Mouse (Mus musculus) limb, embryonic 12.5 days (tissue): ENCODE data around the gene Klhdc3. TPM values are rescaled to one million over a fixed set of nuclear protein-coding genes. Genes with fewer than 3 reads are reported as not detected.

Source experiments
- ATAC-seq: fragments of 200-750 bp; cut with Nextera tagmentation; 2 replicates; pipeline ENCODE4 v1.8.0; 2017; ENCODE audit warnings: low read depth, moderate TSS enrichment; ENCODE audit not compliant: insufficient number of reproducible peaks, insufficient read depth, low FRiP score, low TSS enrichment
- H3K27ac ChIP-seq: fragments of 300-500 bp; sonication (generic); 2 replicates; pipeline ENCODE4 v1.5.1; 2016; ENCODE audit warnings: mild to moderate bottlenecking, moderate library complexity
- H3K27me3 ChIP-seq: fragments of 300-500 bp; sonication (generic); 2 replicates; pipeline ENCODE4 v1.6.1; 2016; ENCODE audit warnings: mild to moderate bottlenecking, moderate library complexity
- H3K36me3 ChIP-seq: fragments of 300-500 bp; sonication (generic); 2 replicates; pipeline ENCODE4 v1.6.1; 2016; ENCODE audit warnings: mild to moderate bottlenecking, moderate library complexity
- H3K4me1 ChIP-seq: fragments of 300-500 bp; sonication (generic); replicated peaks from 2 replicates; pipeline ENCODE4 v1.6.1; 2016
- H3K4me2 ChIP-seq: fragments of 300-500 bp; sonication (generic); 2 replicates; pipeline ENCODE4 v1.6.1; 2016; ENCODE audit warnings: mild to moderate bottlenecking, moderate library complexity
- H3K4me3 ChIP-seq: fragments of 300-500 bp; sonication (generic); replicated peaks from 2 replicates; pipeline ENCODE4 v1.5.1; 2016; ENCODE audit warnings: mild to moderate bottlenecking
- H3K9ac ChIP-seq: fragments of 300-500 bp; sonication (generic); replicated peaks from 2 replicates; pipeline ENCODE4 v1.6.1; 2016; ENCODE audit warnings: mild to moderate bottlenecking, moderate library complexity
- H3K9me3 ChIP-seq: fragments of 300-500 bp; sonication (generic); 2 replicates; pipeline ENCODE4 v1.6.1; 2016; ENCODE audit warnings: mild to moderate bottlenecking, moderate library complexity
- WGBS: fragments of 180-500 bp; shearing (Covaris S2); methylation state at CpG from one replicate; pipeline ENCODE4 v1.1.7; 2016; 5-methylcytosine and 5-hydroxymethylcytosine counted together
- polyA plus RNA-seq: library from polyadenylated mRNA; unstranded; fragments of >200 nt; fragmentation: Nextera tagmentation; extraction: Ambion mirVana; gene quantifications from 2 replicates; pipeline ENCODE4 v1.2.1, GENCODE M21; 2016

Klhdc3 gene
- polyA plus RNA-seq, 1 experiment from 2014 or later = 122 TPM

DNA sequence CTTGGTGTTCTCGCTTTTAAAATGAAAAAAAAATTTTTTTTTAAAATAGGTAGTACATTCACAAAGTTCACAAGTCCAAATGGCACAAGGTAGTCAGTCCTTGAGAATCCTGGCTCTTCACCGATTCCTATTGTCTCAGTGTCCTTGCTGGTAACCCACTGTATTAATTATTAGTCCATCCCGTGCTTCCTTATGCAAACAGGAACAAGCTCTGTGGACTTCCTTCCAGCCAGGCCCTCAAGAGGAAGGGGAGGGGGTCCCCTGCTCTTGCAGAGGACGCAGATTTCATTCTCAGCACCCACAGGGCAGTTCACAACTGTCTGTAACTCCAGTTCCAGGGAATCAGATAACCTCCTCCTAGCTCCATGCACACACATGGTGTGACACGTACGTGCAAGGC, 24.7 kb downstream of the Klhdc3 start:
- Histone ChIP-seq H3K4me3 (no peak overlapping the region), H3K9me3 (0 out of 2 replicates have a peak, but pooled peaks cover 4% of the 10 kb centered on the region), H3K4me2 (no peak overlapping the region), H3K4me1 (peaks cover 18% of the 10 kb centered on the region), H3K27ac (no peak overlapping the region), H3K36me3 (peaks cover 88% of the 10 kb centered on the region), H3K27me3 (no peaks in the 10 kb centered on the region), H3K9ac (no peak overlapping the region)
- no peak for ATAC-seq
- 70% methylated on average over 6 of the region's 6 CpGs for WGBS

DNA sequence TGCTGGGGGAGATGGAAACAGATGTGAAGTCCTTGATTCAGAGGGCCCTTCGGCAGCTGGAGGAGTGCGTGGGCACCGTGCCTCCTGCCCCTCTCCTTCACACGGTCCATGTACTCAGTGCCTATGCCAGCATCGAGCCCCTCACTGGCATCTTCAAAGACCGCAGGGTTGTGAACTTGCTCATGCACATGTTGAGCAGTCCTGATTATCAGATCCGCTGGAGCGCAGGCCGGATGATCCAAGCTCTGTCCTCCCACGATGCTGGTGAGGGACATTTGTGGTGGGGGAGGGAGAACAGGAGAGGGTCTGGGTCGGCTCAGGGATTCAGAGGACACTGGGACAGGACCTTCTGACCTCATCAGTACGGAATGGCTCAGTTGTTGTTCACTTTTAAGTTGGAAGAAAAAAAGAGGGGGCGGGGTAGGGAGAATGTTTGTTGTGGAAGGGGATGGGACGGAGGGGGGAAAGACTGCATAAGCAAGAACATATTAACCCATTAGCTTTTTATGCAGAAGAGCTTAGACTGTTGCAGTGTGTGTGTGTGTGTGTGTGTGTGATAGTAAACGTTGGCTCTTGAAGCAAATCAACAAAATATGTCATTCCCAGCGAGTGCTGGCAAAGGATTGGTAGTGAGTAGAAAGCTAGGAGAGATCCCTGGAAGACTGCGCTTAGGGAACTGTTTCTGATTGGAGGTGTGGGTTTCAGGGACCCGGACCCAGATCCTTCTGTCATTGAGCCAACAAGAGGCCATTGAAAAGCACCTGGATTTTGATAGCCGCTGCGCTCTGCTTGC, 28.8 kb downstream of the Klhdc3 start:
- Histone ChIP-seq H3K9ac (peak overlapping the region; percentile 94), H3K4me1 (peaks cover 30% of the 10 kb centered on the region), H3K27me3 (no peaks in the 10 kb centered on the region), H3K4me3 (peak overlapping the region; percentile 70), H3K36me3 (peaks cover 57% of the 10 kb centered on the region), H3K4me2 (peak overlapping the region; percentile 87), H3K27ac (no peak overlapping the region), H3K9me3 (0 out of 2 replicates have a peak, but pooled peaks cover 4% of the 10 kb centered on the region)
- 70% methylated on average over 20 of the region's 20 CpGs for WGBS
- no peak for ATAC-seq

DNA sequence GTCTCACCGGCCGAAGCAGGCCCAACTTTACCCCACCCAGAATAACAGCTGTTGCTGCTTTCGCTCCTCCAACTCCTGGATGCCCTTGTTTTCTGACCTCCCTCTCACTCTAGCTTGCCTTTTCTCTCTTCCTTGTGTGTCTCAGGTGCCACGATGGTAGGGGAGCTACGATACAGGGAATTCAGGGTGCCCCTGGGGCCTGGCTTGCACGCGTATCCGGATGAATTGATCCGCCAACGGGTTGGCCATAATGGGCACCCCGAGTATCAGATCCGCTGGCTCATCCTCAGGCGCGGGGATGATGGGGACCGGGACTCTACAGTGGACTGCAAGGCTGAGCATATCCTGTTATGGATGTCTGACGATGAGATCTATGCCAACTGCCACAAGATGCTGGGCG, 29.4 kb downstream of the Klhdc3 start:
- Histone ChIP-seq H3K4me2 (peak overlapping the region; percentile 87), H3K9ac (peak overlapping the region; percentile 94)

DNA sequence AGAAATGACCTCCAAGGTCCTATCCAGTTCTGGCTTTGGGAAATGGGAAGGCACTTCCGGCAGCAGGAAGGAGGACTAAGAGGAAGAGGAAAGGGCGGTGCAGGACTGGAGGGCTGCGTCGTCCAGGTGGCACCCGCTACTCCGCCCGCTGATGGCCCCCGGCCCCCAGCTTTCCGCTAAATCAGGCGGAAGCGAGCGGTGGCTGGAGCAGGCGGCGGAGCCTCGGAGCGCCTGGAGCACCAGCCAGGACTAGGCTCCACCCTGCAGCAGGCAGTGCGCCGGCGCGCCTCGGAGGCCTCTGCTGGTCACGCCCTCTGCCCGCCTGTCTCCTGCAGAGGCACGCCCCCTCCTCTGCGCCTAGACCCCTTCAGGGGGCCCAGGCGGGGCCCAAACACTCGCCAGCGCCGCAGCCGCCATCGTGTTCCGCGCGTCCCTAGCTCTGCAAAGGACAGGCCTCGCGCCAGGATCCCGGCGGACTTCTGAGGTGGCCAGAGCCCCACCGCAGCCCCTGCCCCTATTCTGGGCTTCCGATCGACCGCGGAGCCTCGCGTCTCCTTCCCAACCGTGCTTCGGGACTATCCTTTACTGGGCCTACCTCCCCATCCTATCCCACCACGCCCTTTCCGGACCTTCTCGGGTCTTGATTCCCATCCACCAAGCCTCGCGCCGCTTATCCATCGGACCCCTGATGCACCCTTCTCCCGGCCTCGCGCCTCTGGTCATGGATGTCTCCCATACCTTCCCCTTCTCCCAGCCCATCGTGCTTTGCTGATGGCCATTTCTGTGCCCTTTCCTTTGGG, 30.3 kb downstream of the Klhdc3 start, which contains the start of gene Cul7:
Gene Cul7, plus strand, starts transcription at position 106 of the 800 bp plus-strand sequence.
- peak within 1 kb of the TSS; percentile 70 for H3K4me3 ChIP-seq
- H3K9ac ChIP-seq = peak within 1 kb of the TSS; percentile 94
- peak; percentile 94 for ATAC-seq
- H3K9me3 ChIP-seq = 0 out of 2 replicates have a peak, but pooled peaks cover 4% of the 10 kb centered on the region
- peaks cover 42% of the 10 kb centered on the region for H3K36me3 ChIP-seq
- peak within 1 kb of the TSS; percentile 87 for H3K4me2 ChIP-seq
- H3K27ac ChIP-seq = peak within 1 kb of the TSS; percentile 95
- no peaks in the 10 kb centered on the region for H3K27me3 ChIP-seq
- H3K4me1 ChIP-seq = peaks cover 36% of the 10 kb centered on the region
- under 1% methylated on average over 50 of the region's 58 CpGs for WGBS

More for the DNA sequence above, 29.4 kb downstream of the Klhdc3 start:
- ATAC-seq = no peak
- H3K36me3 ChIP-seq = peaks cover 51% of the 10 kb centered on the region
- 0 out of 2 replicates have a peak, but pooled peaks cover 4% of the 10 kb centered on the region for H3K9me3 ChIP-seq
- no peaks in the 10 kb centered on the region for H3K27me3 ChIP-seq
- peak overlapping the region; percentile 70 for H3K4me3 ChIP-seq
- peak overlapping the region; percentile 95; the same call in 1 of the 2 replicates for H3K27ac ChIP-seq
- H3K4me1 ChIP-seq = peaks cover 35% of the 10 kb centered on the region
- 80% methylated on average over 17 of the region's 17 CpGs for WGBS

DNA sequence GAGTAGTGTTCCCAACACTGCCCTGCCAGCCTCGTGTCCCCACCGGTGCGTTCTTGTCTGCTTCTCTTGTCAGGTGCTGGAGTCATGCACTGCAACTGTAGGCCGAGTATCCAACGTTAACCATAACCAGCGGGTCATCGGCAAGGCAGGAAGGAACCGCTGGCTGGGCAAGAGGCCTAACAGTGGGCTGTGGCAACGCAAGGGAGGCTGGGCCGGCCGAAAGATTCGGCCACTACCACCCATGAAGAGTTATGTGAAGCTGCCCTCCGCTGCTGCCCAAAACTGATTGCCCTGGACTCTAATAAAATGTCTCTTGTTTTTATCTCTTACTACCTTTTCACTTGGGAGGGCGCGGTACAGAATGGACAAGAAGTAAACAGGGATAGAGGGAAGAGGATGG, 30.9 kb downstream of the Klhdc3 start:
- peak overlapping the region; percentile 70 for H3K4me3 ChIP-seq
- no peak for ATAC-seq
- 35% methylated on average over 15 of the region's 15 CpGs for WGBS
- H3K4me1 ChIP-seq = peaks cover 42% of the 10 kb centered on the region
- peak overlapping the region; percentile 95 for H3K27ac ChIP-seq
- H3K9ac ChIP-seq = peak overlapping the region; percentile 94; the same call in 1 of the 2 replicates
- peaks cover 37% of the 10 kb centered on the region for H3K36me3 ChIP-seq
- H3K9me3 ChIP-seq = 0 out of 2 replicates have a peak, but pooled peaks cover 3% of the 10 kb centered on the region
- H3K27me3 ChIP-seq = no peaks in the 10 kb centered on the region
- peak overlapping the region; percentile 87 for H3K4me2 ChIP-seq

DNA sequence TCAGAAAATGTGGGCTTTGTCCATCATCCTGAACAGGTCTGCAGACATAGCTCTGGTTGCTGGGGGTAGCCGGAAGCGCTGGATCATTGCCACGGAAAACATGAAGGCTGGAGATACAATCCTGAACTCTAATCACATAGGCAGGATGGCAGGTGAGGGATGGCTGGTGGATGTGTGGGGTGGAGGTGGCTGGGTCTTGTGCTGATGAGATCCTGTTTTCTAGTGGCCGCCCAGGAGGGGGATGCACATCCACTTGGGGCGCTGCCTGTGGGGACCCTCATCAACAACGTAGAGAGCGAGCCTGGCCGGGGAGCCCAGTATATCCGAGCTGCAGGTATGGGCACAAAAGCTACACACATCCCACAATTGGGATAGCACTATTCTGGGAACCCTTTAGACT, 32.3 kb downstream of the Klhdc3 start:
- H3K9ac ChIP-seq = no peak overlapping the region
- 94% methylated on average over 9 of the region's 9 CpGs for WGBS
- H3K36me3 ChIP-seq = peaks cover 24% of the 10 kb centered on the region
- no peak overlapping the region for H3K27ac ChIP-seq
- no peak overlapping the region for H3K4me2 ChIP-seq
- H3K27me3 ChIP-seq = no peaks in the 10 kb centered on the region
- H3K4me1 ChIP-seq = peaks cover 50% of the 10 kb centered on the region
- ATAC-seq = no peak
- H3K4me3 ChIP-seq = no peak overlapping the region
- H3K9me3 ChIP-seq = no peaks in the 10 kb centered on the region

DNA sequence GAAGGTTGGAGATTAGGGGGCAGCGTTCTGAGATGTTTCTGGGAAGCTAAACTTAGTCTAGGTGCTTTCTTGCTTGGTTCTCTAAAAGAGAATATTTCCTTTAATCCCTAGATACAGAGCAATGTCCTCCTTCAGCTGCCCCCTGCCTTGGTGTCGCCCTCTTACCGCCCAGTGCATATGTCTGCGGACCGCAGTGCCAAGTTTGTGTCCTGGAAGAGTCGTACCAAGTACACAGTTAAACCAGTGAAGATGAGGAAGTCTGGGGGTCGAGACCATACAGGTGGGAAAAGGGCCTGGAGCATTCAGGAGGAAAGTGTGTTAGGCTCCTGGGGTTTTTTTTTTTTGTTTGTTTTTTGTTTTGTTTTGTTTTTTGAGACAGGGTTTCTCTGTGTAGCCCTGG, 33.4 kb downstream of the Klhdc3 start:
- no peak for ATAC-seq
- Histone ChIP-seq H3K9ac (no peak overlapping the region), H3K9me3 (no peaks in the 10 kb centered on the region), H3K4me2 (peak overlapping the region; percentile 90; the same call in 1 of the 2 replicates), H3K4me1 (peaks cover 44% of the 10 kb centered on the region), H3K27ac (no peak overlapping the region), H3K4me3 (no peak overlapping the region), H3K27me3 (no peaks in the 10 kb centered on the region), H3K36me3 (peaks cover 20% of the 10 kb centered on the region)
- WGBS = 95% methylated on average over 7 of the region's 7 CpGs

DNA sequence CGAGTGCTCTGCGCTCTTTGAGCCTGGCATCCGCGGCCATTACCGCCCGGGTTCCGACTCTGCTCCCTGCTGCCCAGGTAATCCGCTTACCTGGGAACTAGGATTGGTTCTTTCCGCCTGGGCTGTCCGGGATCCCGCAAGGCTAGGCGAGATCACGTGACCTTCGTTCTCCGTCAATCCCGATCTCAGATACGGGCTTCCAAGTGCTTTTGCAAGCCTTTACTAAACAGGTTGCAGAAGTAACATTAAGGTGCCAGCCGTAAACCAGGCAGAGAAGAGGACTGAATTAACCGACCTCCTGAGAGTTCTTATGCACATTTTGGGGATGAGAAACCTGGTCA, 34.4 kb downstream of the Klhdc3 start:
- H3K9ac ChIP-seq = peak overlapping the region; percentile 70
- no peaks in the 10 kb centered on the region for H3K27me3 ChIP-seq
- peaks cover 28% of the 10 kb centered on the region for H3K36me3 ChIP-seq
- H3K4me3 ChIP-seq = peak overlapping the region; percentile 77
- ATAC-seq = no peak
- H3K27ac ChIP-seq = peak overlapping the region; percentile 79
- H3K4me1 ChIP-seq = peaks cover 34% of the 10 kb centered on the region
- no peaks in the 10 kb centered on the region for H3K9me3 ChIP-seq
- WGBS = under 1% methylated on average over 19 of the region's 19 CpGs
- peak overlapping the region; percentile 90 for H3K4me2 ChIP-seq

DNA sequence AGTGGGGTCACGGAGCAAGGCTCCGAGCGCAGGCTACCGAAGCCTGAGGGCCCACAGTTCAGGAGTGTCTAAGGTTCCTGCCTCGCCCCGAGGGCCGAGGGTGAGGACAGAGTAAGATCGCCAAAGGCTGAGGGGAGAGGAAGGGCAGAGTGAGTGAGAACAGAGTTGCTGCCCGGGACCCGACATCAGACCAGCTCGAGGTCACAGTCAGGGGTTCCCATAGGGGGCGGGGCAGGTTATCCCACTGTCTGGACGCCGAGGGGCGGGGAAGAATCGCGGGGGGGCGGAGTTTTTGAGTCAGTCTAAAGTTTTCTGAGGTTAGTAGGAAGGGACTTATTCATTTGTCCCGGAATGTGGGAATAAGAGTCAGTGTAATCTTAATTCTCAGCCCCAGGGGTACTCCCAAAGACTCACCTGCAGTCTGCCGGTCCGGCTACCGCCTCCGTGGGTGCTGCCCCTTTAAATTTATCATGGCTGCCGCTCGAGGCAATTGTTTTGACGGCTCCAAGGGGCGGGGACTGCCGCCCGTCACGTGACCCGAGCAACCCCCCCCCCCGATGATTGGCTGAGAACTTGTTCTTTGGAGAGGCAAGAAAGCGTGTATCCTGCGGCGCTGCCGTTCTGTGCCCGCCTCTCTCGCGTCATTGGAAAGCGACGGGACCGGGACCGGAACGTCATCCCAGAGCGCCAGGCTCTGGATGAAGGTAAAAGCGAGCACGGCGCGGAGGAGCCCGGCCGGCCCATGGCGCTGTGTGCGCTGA, 35.0 kb downstream of the Klhdc3 start, which contains the start of the genes Klc4 and Mrpl2:
Gene Klc4, minus strand, starts transcription at position 462 of the 761 bp plus-strand sequence.
Gene Mrpl2, plus strand, starts transcription at position 669 of the 761 bp plus-strand sequence.
- under 1% methylated on average over 53 of the region's 53 CpGs for WGBS
- Histone ChIP-seq H3K4me1 (peaks cover 29% of the 10 kb centered on the region), H3K9ac (peak within 1 kb of the TSS; percentile 70)

DNA sequence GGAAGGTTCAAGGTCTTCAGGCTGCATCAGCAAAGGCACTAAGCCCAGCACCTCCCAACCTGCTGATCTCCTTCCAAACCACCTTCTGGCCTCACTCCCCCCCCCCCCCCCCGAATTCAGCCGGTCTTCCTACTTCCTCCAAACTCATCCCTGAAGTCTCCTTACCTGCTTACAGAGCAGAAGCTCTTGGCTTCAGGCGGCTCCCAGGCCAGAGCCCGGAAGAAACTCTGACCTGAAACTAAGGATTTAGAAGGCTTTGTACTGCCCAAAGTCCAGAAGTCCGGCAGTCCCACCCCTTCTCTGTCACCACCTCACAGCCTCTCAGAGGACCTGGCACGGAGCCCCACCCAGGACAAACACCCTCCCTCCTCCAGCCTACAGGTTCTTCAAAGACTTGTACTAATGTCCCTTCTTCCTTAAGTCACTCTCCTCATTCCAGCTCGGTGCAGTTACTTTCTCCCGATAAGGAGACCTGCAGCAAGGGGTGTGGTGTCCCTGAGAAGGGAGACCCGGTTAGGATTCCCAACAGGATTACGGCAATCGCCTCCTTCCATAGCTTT, 35.7 kb downstream of the Klhdc3 start:
- WGBS = 14% methylated on average over 10 of the region's 11 CpGs
- peak overlapping the region; percentile 77 for H3K4me3 ChIP-seq
- no peaks in the 10 kb centered on the region for H3K9me3 ChIP-seq
- no peaks in the 10 kb centered on the region for H3K27me3 ChIP-seq
- peaks cover 29% of the 10 kb centered on the region for H3K4me1 ChIP-seq
- H3K36me3 ChIP-seq = peaks cover 41% of the 10 kb centered on the region
- ATAC-seq = no peak
- peak overlapping the region; percentile 88 for H3K4me2 ChIP-seq
- H3K27ac ChIP-seq = 0 out of 2 replicates have a peak overlapping the region, but pooled peaks have one; percentile 51
- H3K9ac ChIP-seq = peak overlapping the region; percentile 66

More for the DNA sequence above, 35.0 kb downstream of the Klhdc3 start, which contains the start of the genes Klc4 and Mrpl2:
- Histone ChIP-seq H3K27me3 (no peaks in the 10 kb centered on the region), H3K4me2 (peak within 1 kb of the TSS; percentile 90), H3K27ac (peak within 1 kb of the TSS; percentile 79), H3K4me3 (peak within 1 kb of the TSS; percentile 77), H3K36me3 (peaks cover 34% of the 10 kb centered on the region), H3K9me3 (no peaks in the 10 kb centered on the region)
- peak; percentile 58 for ATAC-seq
